Mouse (Mus musculus) T-helper 17 cell (primary cell): ENCODE results near the gene Slc44a1.

Experiments
- in situ Hi-C, 2 experiments: fragments of 300-600 bp; cut with MboI, MseI; formaldehyde crosslinking; loops; 1 replicate in 1 of 2; 2 replicates in 1 of 2; pipeline ENCODE4 v1.15.1; 2025; ENCODE audit warnings: high pct_unique_total_duplicates in 2 of 2

The Slc44a1 gene

GRCm38 (mm10) chr4:53440010-53440815 is at the start of gene Slc44a1:
Gene Slc44a1, plus strand, starts transcription at chr4:53440413.
- in situ Hi-C loops = loop anchor here in 1 of 2 experiments (5.0 kb wide), 1 partner anchor 382 kb away; no protein-coding TSS in a partner anchor

GRCm38 (mm10) chr4:53395002-53395401 is 45.2 kb upstream of the Slc44a1 start:
- in situ Hi-C loops = no loop called here

- in situ Hi-C loops = no loop called here
These were observed 43.5 kb upstream of the Slc44a1 start for GRCm38 (mm10) chr4:53396623-53397192.

GRCm38 (mm10) chr4:53397280-53398117 is 42.7 kb upstream of the Slc44a1 start:
- in situ Hi-C loops = no loop called here

- in situ Hi-C loops = no loop called here
These were observed 41.7 kb upstream of the Slc44a1 start for GRCm38 (mm10) chr4:53398561-53398960.

GRCm38 (mm10) chr4:53399428-53399827 is 40.8 kb upstream of the Slc44a1 start:
- in situ Hi-C loops = no loop called here

GRCm38 (mm10) chr4:53403386-53403785 is 36.8 kb upstream of the Slc44a1 start:
- in situ Hi-C loops = no loop called here

GRCm38 (mm10) chr4:53404431-53404925 is 35.7 kb upstream of the Slc44a1 start:
- in situ Hi-C loops = no loop called here

- in situ Hi-C loops = no loop called here
These were observed 33.3 kb upstream of the Slc44a1 start for GRCm38 (mm10) chr4:53406866-53407265.

GRCm38 (mm10) chr4:53408821-53409220 is 31.4 kb upstream of the Slc44a1 start:
- in situ Hi-C loops = no loop called here

GRCm38 (mm10) chr4:53409526-53410085 is 30.6 kb upstream of the Slc44a1 start:
- in situ Hi-C loops = loop anchor here in 1 of 2 experiments (5.0 kb wide), 1 partner anchor 38 kb away; no protein-coding TSS in a partner anchor

GRCm38 (mm10) chr4:53410752-53411151 is 29.5 kb upstream of the Slc44a1 start:
- in situ Hi-C loops = loop anchor here in 1 of 2 experiments (5.0 kb wide), 1 partner anchor 37 kb away; no protein-coding TSS in a partner anchor

GRCm38 (mm10) chr4:53411958-53412870 is 28.0 kb upstream of the Slc44a1 start:
- in situ Hi-C loops = loop anchor here in 1 of 2 experiments (5.0 kb wide), 1 partner anchor 35 kb away; no protein-coding TSS in a partner anchor

GRCm38 (mm10) chr4:53412991-53413390 is 27.2 kb upstream of the Slc44a1 start:
- in situ Hi-C loops = loop anchor here in 1 of 2 experiments (5.0 kb wide), 1 partner anchor 34 kb away; no protein-coding TSS in a partner anchor

GRCm38 (mm10) chr4:53414031-53414797 is 26.0 kb upstream of the Slc44a1 start:
- in situ Hi-C loops = loop anchor here in 1 of 2 experiments (5.0 kb wide), 1 partner anchor 33 kb away; no protein-coding TSS in a partner anchor

- in situ Hi-C loops = no loop called here
These were observed 24.2 kb upstream of the Slc44a1 start for GRCm38 (mm10) chr4:53415873-53416637.

- in situ Hi-C loops = no loop called here
These were observed 23.3 kb upstream of the Slc44a1 start for GRCm38 (mm10) chr4:53416928-53417327.

- in situ Hi-C loops = no loop called here
These were observed 17.4 kb upstream of the Slc44a1 start for GRCm38 (mm10) chr4:53422799-53423198.
